Mouse (Mus musculus): ENCODE data around the gene Gm20075. TPM values are rescaled to one million over a fixed set of nuclear protein-coding genes. Genes with fewer than 3 reads are reported as not detected.

Gene Gm20075
- total RNA-seq (2023; ENCODE audit: inconsistent age): 7.6 to 11.7 TPM (median 9.2 TPM) in 4 replicates

GRCm38 (mm10) chr13:96081276-96081675, at the start of gene Gm20075:
Gene Gm20075 (minus strand): TSS chr13:96081376.

GRCm38 (mm10) chr13:96081754-96082153, 578 bp upstream of the Gm20075 start, which contains the start of gene Gm17190:
Gene Gm17190 (plus strand): TSS chr13:96082054.

Other genes with a start within 250 kb of the Gm20075 start
- gene Iqgap2, start 189.5 kb downstream of the Gm20075 start, total RNA-seq (2023; ENCODE audit: inconsistent age): 0.67 to 1.2 TPM (median 1.1 TPM) in 4 replicates
- not detected in 4 replicates for gene Gm17190, start 678 bp upstream of the Gm20075 start, total RNA-seq (2023; ENCODE audit: inconsistent age)
- gene Sv2c, start 51.2 kb upstream of the Gm20075 start, total RNA-seq (2023; ENCODE audit: inconsistent age): 0.13 to 1.3 TPM (median 0.29 TPM) in 4 replicates